Mouse (Mus musculus) ES-E14 (cell line): ENCODE data around the gene Npas3. TPM values are rescaled to one million over a fixed set of nuclear protein-coding genes. Genes with fewer than 3 reads are reported as not detected.

Source experiments
- DNase-seq: peaks from one replicate; pipeline ENCODE4 v3.0.0-alpha.2; 2013; ENCODE audit warnings: low read depth, low spot score
- H3K27ac ChIP-seq: 2 replicates; pipeline ENCODE4 v1.5.1; 2012; ENCODE audit warnings: low read depth, mild to moderate bottlenecking, low read length, moderate library complexity, mixed read lengths; ENCODE audit not compliant: poor library complexity, insufficient read depth, severe bottlenecking
- H3K36me3 ChIP-seq: 2 replicates; pipeline ENCODE4 v1.6.1; 2012; ENCODE audit warnings: mild to moderate bottlenecking, low read length, moderate library complexity, mixed read lengths; ENCODE audit not compliant: control insufficient read depth, poor library complexity, insufficient read depth, severe bottlenecking
- H3K4me1 ChIP-seq, 2 experiments: fragments of 150-350 bp in 1 of 2; sonication (generic) in 1 of 2; 2 replicates each; pipeline ENCODE4 v1.6.1; 2012; ENCODE audit warnings: low read length in 2 of 2, mild to moderate bottlenecking in 1 of 2, mixed read lengths in 1 of 2; ENCODE audit not compliant: control insufficient read depth in 2 of 2, insufficient read depth in 2 of 2, poor library complexity in 1 of 2
- H3K4me3 ChIP-seq, 2 experiments: fragments of 150-350 bp in 1 of 2; sonication (generic) in 1 of 2; 2 replicates each; pipeline ENCODE4 v1.5.1; 2012; ENCODE audit warnings: low read length in 2 of 2, low read depth in 1 of 2, mild to moderate bottlenecking in 1 of 2, mixed read lengths in 1 of 2; ENCODE audit not compliant: insufficient read depth in 1 of 2, poor library complexity in 1 of 2, severe bottlenecking in 1 of 2
- H3K9ac ChIP-seq: 2 replicates; pipeline ENCODE4 v1.6.1; 2012; ENCODE audit warnings: low read depth, mild to moderate bottlenecking, low read length, mixed read lengths; ENCODE audit not compliant: poor library complexity, insufficient read depth, severe bottlenecking
- H3K9me3 ChIP-seq: fragments of 150-350 bp; sonication (generic); 2 replicates; pipeline ENCODE4 v1.6.1; 2012; ENCODE audit warnings: low read depth, mild to moderate bottlenecking, low read length; ENCODE audit not compliant: control insufficient read depth, insufficient read depth
- CHD2 ChIP-seq: IDR thresholded peaks from 2 replicates; pipeline ENCODE4 v1.6.1; 2014; ENCODE audit warnings: mild to moderate bottlenecking, low read depth, low read length, inconsistent platforms
- HCFC1 ChIP-seq: IDR thresholded peaks from 2 replicates; pipeline ENCODE4 v1.6.1; 2012; ENCODE audit warnings: low read length, inconsistent platforms, borderline replicate concordance; ENCODE audit not compliant: insufficient read depth
- MAFK ChIP-seq: IDR thresholded peaks from 2 replicates; pipeline ENCODE4 v1.6.1; 2014; ENCODE audit warnings: mild to moderate bottlenecking, low read depth, low read length, inconsistent platforms; ENCODE audit not compliant: insufficient read depth
- ZC3H11A ChIP-seq: IDR thresholded peaks from 2 replicates; pipeline ENCODE4 v1.6.1; 2012; ENCODE audit warnings: low read depth, mild to moderate bottlenecking, inconsistent platforms, low read length, borderline replicate concordance
- ZNF384 ChIP-seq: IDR thresholded peaks from 2 replicates; pipeline ENCODE4 v1.6.1; 2012; ENCODE audit warnings: low read depth, low read length, inconsistent platforms
- in situ Hi-C, 2 experiments: fragments of 600-800 bp; cut with MboI; formaldehyde crosslinking; loops; one replicate each; pipeline ENCODE4 v1.15.1; 2025; ENCODE audit warnings: low sequenced_read_pairs in 2 of 2, inconsistent platforms in 1 of 2; ENCODE audit not compliant: unreplicated experiment in 2 of 2
- total RNA-seq: library from RNA; depleted of rRNA; stranded (reverse); fragments of 300-350 nt; gene quantifications from 2 replicates; pipeline ENCODE4 v1.2.3, GENCODE M21; 2012

Npas3 gene
- total RNA-seq, 1 experiment = 1.2 TPM

DNA sequence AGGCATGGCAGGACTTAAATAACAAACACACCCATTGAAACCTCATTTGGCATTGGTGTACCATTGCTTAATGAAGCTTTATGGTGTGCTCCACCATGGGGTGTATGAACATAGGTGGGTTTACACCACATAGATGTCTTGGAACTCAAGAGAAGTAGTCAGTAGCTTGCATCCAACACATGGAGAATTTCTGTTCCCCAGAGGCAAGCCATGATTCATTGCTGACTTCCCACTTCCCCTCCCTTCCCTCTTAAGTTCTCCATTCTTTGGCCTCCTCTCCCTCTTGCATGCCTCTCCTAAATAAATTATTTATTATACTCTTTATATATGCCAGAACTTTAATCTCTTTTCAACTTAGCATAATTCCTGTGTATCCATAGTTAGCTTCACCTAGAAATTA, 611.7 kb downstream of the Npas3 start:
- H3K9me3 ChIP-seq = no peaks in the 10 kb centered on the region
- no peak overlapping the region for H3K4me3 ChIP-seq
- no peaks in the 10 kb centered on the region for H3K36me3 ChIP-seq
- no peak for TF ChIP-seq ZNF384
- no peak for TF ChIP-seq CHD2
- no peak for TF ChIP-seq HCFC1
- no peak for TF ChIP-seq ZC3H11A
- no peak for TF ChIP-seq MAFK
- no peak for DNase-seq
- no peak overlapping the region for H3K27ac ChIP-seq
- no peak overlapping the region for H3K9ac ChIP-seq
- in situ Hi-C loops = no loop called here
- H3K4me1 ChIP-seq = no peaks in the 10 kb centered on the region

GRCm38 (mm10) chr12:53862281-53862680, 613.8 kb downstream of the Npas3 start:
- Histone ChIP-seq H3K27ac (no peak overlapping the region), H3K9me3 (no peaks in the 10 kb centered on the region), H3K9ac (no peak overlapping the region), H3K4me1 (no peaks in the 10 kb centered on the region), H3K4me3 (no peak overlapping the region), H3K36me3 (no peaks in the 10 kb centered on the region)
- in situ Hi-C loops = no loop called here
- no peak for DNase-seq
- TF ChIP-seq HCFC1 = no peak
- no peak for TF ChIP-seq ZC3H11A
- no peak for TF ChIP-seq ZNF384
- no peak for TF ChIP-seq CHD2
- no peak for TF ChIP-seq MAFK

DNA sequence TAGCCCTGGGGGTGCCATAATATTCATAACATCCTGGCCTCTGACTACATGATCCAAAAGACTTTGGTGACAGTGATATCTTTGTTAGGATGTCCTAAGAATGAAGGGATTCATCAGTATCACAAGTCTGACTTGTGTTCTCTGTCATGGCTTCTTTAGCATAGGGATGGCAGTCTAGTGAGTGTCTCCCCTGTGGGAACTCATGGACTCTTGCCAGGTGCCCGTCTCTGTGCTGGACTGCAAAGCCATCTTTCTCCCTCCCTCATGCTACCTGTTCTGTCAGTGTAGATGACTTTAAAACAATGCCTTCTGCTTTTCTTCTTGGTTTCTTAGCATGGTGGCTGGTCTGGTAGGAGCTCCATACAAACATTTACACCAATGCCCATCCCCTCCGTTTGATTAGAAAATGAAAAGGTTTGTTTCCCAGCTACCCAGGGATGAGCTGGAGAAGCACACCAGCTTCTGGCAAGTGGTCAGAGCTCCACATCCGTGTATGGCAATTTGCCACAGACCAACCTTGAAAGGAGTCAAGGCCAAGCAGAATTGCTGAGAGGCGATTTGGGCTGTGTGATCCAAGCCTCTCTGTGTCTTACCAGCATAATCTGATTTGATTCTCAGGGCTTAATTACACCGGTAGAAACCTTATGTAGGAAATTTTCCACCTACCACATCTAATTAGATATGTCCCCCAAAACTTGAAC, 616.1 kb downstream of the Npas3 start:
- DNase-seq = no peak
- H3K27ac ChIP-seq = no peak overlapping the region
- TF ChIP-seq ZNF384 = no peak
- TF ChIP-seq MAFK = no peak
- in situ Hi-C loops = no loop called here
- H3K4me3 ChIP-seq = no peak overlapping the region
- no peaks in the 10 kb centered on the region for H3K4me1 ChIP-seq
- H3K36me3 ChIP-seq = no peaks in the 10 kb centered on the region
- H3K9ac ChIP-seq = no peak overlapping the region
- H3K9me3 ChIP-seq = no peaks in the 10 kb centered on the region

GRCm38 (mm10) chr12:53865691-53866090, 617.2 kb downstream of the Npas3 start:
- in situ Hi-C loops = no loop called here
- H3K4me3 ChIP-seq = no peak overlapping the region
- TF ChIP-seq MAFK (no peak), HCFC1 (no peak), ZC3H11A (no peak), ZNF384 (no peak), CHD2 (no peak)
- H3K4me1 ChIP-seq = no peaks in the 10 kb centered on the region
- no peaks in the 10 kb centered on the region for H3K36me3 ChIP-seq
- DNase-seq = no peak
- no peak overlapping the region for H3K27ac ChIP-seq
- no peaks in the 10 kb centered on the region for H3K9me3 ChIP-seq
- no peak overlapping the region for H3K9ac ChIP-seq

GRCm38 (mm10) chr12:53869981-53870380, 621.5 kb downstream of the Npas3 start:
- Histone ChIP-seq H3K4me1 (no peaks in the 10 kb centered on the region), H3K9me3 (no peaks in the 10 kb centered on the region), H3K4me3 (no peak overlapping the region), H3K9ac (no peak overlapping the region), H3K27ac (no peak overlapping the region), H3K36me3 (no peaks in the 10 kb centered on the region)
- no peak for DNase-seq
- TF ChIP-seq ZC3H11A = no peak
- no peak for TF ChIP-seq ZNF384
- in situ Hi-C loops = loop anchor here in 1 of 2 experiments (10.0 kb wide), 1 partner anchor 55 kb away; no protein-coding TSS in a partner anchor
